Mouse (Mus musculus): ENCODE results near the gene Ankfy1.
"Not testable (repeated sequence)": the region's sequence is repeated elsewhere in the genome, so short reads cannot be mapped to it uniquely, and the experiment has no call there.

Ankfy1 gene

GRCm38 (mm10) chr11:72689551-72690510, at the start of gene Ankfy1:
TSS of gene Ankfy1 (plus strand) at chr11:72690006.
- DNase-seq (ENCODE audit: low read depth in 1 of 2, low spot score in 2 of 2), result peak; percentile 94 to 98

- no peak for DNase-seq (ENCODE audit: low read depth in 1 of 2, low spot score in 2 of 2)
These were observed 47.1 kb upstream of the Ankfy1 start for GRCm38 (mm10) chr11:72642730-72643129.

- DNase-seq (ENCODE audit: low read depth in 1 of 2, low spot score in 2 of 2), result no peak
These were observed 44.4 kb upstream of the Ankfy1 start for GRCm38 (mm10) chr11:72645386-72645785.

GRCm38 (mm10) chr11:72650347-72650746, 39.5 kb upstream of the Ankfy1 start:
- DNase-seq (ENCODE audit: low read depth in 1 of 2, low spot score in 2 of 2), result no peak

GRCm38 (mm10) chr11:72659918-72660317, 29.9 kb upstream of the Ankfy1 start:
- DNase-seq (ENCODE audit: low read depth in 1 of 2, low spot score in 2 of 2), result no peak

- DNase-seq (ENCODE audit: low read depth in 1 of 2, low spot score in 2 of 2), result no peak
These were observed 29.4 kb upstream of the Ankfy1 start for GRCm38 (mm10) chr11:72660359-72660758.

- no peak for DNase-seq (ENCODE audit: low read depth in 1 of 2, low spot score in 2 of 2)
These were observed 25.2 kb upstream of the Ankfy1 start for GRCm38 (mm10) chr11:72664641-72665040.

GRCm38 (mm10) chr11:72670634-72671033, 19.2 kb upstream of the Ankfy1 start:
- DNase-seq (ENCODE audit: low read depth in 1 of 2, low spot score in 2 of 2), result no peak

GRCm38 (mm10) chr11:72671294-72671988, 18.4 kb upstream of the Ankfy1 start:
- DNase-seq (ENCODE audit: low read depth in 1 of 2, low spot score in 2 of 2), result no peak

- DNase-seq (ENCODE audit: low read depth in 1 of 2, low spot score in 2 of 2), result no peak
These were observed 17.4 kb upstream of the Ankfy1 start for GRCm38 (mm10) chr11:72672438-72672837.

GRCm38 (mm10) chr11:72675280-72675679, 14.5 kb upstream of the Ankfy1 start:
- no peak for DNase-seq (ENCODE audit: low read depth in 1 of 2, low spot score in 2 of 2)

- no peak for DNase-seq (ENCODE audit: low read depth in 1 of 2, low spot score in 2 of 2)
These were observed 9.1 kb upstream of the Ankfy1 start for GRCm38 (mm10) chr11:72680726-72681125.

GRCm38 (mm10) chr11:72683402-72683801, 6.4 kb upstream of the Ankfy1 start:
- no peak for DNase-seq (ENCODE audit: low read depth in 1 of 2, low spot score in 2 of 2)

GRCm38 (mm10) chr11:72686697-72687096, 3.1 kb upstream of the Ankfy1 start:
- DNase-seq (ENCODE audit: low read depth in 1 of 2, low spot score in 2 of 2), result no peak

GRCm38 (mm10) chr11:72688242-72688641, 1.6 kb upstream of the Ankfy1 start:
- no peak for DNase-seq (ENCODE audit: low read depth in 1 of 2, low spot score in 2 of 2)

- DNase-seq (ENCODE audit: low read depth in 1 of 2, low spot score in 2 of 2), result no peak
These were observed 691 bp upstream of the Ankfy1 start for GRCm38 (mm10) chr11:72689115-72689514.

GRCm38 (mm10) chr11:72692353-72692752, 2.5 kb downstream of the Ankfy1 start:
- no peak for DNase-seq (ENCODE audit: low read depth in 1 of 2, low spot score in 2 of 2)

GRCm38 (mm10) chr11:72695025-72695424, 5.2 kb downstream of the Ankfy1 start:
- DNase-seq (ENCODE audit: low read depth in 1 of 2, low spot score in 2 of 2), result no peak

GRCm38 (mm10) chr11:72696368-72696971, 6.7 kb downstream of the Ankfy1 start:
- no peak for DNase-seq (ENCODE audit: low read depth in 1 of 2, low spot score in 2 of 2)

GRCm38 (mm10) chr11:72697323-72697722, 7.5 kb downstream of the Ankfy1 start:
- no peak for DNase-seq (ENCODE audit: low read depth in 1 of 2, low spot score in 2 of 2)

- DNase-seq (ENCODE audit: low read depth in 1 of 2, low spot score in 2 of 2), result not testable (repeated sequence)
These were observed 15.3 kb downstream of the Ankfy1 start for GRCm38 (mm10) chr11:72705111-72705510.

GRCm38 (mm10) chr11:72712721-72713120, 22.9 kb downstream of the Ankfy1 start:
- DNase-seq (ENCODE audit: low read depth in 1 of 2, low spot score in 2 of 2), result no peak
